Mouse (Mus musculus): ENCODE data around the gene Isg15.

The Isg15 gene

DNA sequence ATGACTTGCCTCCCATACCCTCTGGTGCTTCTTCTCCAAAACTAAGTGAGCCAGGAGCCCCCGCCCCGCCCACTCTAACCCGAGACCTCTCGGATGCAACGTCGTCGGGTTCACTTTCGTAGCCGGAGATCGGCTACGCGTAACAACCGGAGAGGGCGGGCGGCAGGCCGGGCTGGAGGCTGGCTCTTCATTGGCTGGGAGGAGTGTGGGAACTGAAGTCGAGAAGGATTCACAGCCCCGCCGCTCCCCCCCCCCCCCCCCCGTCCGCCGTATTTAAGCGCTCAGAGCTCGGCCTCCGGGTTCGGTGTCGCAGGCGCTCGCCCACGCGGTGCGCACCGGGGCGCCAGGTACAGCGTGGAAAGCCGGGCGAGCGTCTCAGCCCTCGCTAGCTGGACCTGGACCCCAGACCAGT, 2.4 kb upstream of the Isg15 start, which contains the start of gene AW011738:
Gene AW011738, plus strand, starts transcription at position 304 of the 412 bp plus-strand sequence.
- under 1% methylated on average over 37 of the region's 39 CpGs for WGBS

DNA sequence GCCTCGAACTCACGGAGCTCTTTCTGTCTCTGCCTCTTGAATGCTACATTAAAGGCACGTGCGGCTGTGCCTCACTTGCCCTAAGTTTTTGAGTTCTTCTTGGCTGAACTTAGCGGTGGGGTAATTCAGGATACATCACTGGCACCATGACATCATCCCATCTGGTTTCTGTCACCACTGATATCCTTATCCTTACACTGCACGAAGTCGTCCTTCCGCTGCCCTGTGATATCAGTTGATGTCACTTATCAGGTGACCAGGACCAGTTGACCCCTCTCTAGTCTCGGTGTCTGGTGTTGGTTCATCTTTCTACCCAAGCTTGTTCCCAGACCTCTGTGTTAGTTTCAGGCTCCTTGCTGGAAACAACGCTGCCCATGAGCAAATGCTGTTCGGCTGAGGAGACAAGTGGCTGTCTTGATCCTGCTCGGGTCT, 1.9 kb upstream of the Isg15 start:
- WGBS = 37% methylated on average over 12 of the region's 12 CpGs

DNA sequence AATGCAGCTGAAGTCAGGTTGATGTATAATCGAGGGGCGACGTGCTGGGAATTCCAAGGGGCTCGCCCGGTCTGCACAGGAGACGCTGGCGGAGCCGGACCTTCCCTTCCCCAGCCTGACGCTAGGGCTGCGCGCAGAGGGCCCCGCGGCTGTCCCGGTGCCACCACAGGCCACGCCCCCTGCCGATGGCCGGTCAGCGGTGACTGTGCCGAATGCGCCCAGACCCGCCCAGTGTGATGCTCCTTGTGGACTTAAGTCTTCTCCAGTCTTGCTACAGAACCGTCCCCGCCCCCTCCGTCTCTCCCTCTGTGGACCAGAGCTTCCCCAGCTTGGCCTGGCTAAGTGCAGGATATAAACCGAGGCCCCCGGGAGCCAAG, 2.8 kb downstream of the Isg15 start:
- under 1% methylated on average over 26 of the region's 26 CpGs for WGBS

DNA sequence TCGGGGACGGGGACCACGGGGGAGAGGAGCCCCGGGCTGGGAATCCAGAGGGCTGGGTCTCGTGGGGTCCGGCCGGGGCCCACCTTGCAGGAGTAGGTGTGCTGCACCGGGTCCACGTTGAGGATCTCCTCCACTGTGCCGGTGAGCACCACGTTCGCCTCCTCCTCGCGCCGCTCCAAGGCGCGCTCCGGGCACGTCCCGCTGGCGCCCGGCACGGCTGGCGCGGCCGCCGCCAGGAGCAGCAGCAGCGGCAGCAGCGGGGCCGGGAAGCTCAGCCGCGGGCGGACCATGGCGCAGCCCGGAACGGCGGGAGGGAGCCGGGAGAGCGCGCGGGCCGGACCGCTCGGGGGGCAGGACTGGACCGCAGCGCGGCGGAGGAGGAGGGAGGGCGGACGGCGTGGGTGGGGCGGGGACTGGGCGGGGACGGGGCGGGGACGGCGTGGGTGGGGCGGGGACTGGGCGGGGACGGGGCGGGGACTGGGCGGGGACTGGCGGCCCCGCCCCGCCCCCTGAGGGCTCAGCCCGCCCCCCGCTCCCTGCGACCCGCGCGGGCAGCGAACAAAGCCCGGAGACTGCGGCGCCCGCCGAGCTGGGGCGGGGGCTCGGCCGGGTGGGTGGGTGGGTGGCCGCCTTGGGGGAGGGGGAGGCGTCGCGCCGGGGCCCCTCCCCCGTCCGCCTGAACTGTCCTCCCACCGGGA, 3.3 kb downstream of the Isg15 start, which contains the start of gene Agrn:
Gene Agrn, minus strand, starts transcription at position 358 of the 698 bp plus-strand sequence.
- 1% methylated on average over 65 of the region's 88 CpGs for WGBS

DNA sequence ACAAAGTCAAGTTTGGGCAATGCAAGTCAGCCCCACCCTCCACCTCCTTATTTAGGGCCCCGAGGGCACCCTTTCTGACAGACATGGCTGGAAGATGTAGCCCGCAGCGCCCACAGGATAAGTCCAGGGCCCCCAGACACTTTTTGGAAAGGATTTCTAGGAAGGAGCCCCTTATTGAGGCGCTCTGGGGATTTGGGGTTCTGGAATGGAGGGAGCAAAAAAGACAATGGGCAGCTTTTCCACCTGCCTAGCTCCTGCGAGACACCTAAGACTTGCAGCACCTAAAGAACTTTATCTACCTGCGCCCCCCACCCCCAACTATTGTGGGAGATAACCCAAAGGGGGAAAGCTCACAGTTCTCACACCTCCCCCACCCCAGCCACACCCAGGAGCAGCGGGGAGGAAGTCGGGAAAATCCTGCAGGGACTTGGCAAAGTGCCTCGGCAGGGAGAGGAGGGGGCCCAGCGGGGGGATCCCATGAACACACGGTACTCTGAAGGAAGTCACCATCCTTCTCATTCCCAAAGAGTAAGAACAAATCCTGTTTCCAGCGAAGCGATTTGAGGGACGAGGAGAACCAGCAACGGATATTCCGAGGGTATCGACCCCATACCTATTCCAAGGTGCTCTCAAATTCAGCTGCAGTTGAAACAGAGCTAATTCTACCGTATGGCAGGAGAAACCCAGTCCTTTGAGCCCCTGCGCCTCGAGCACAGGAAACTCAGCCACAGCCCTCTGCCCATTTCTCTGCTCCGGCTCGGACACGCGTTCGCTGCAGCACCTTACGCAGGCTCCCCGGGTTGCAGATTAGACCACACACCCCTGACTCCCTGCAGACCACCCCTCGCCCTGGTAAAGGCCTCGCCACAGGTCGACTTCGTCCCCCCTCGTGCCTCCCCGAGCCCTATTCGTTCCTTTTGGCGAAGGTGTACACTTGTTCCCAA, 4.4 kb downstream of the Isg15 start:
- 10% methylated on average over 35 of the region's 35 CpGs for WGBS

DNA sequence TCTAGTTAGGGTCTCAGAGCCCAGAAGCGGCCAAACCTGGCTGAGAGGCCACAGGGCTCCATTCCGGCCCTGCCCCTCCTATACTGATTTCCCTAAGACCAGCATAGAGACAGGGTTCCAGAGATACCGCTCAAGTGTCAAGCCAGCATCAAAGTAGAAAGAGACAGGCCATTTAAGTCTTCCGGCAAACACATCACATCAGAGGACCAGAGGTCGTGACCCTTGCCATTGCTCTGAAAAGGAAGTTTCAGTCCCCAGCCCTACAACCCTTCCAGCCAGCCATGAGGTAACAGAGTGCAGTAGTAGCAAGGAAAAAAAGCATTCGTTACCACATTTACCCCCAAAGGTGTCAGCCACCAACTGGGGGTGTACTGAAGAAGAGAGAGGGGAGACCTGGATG, 6.3 kb downstream of the Isg15 start:
- 77% methylated on average over 6 of the region's 6 CpGs for WGBS

DNA sequence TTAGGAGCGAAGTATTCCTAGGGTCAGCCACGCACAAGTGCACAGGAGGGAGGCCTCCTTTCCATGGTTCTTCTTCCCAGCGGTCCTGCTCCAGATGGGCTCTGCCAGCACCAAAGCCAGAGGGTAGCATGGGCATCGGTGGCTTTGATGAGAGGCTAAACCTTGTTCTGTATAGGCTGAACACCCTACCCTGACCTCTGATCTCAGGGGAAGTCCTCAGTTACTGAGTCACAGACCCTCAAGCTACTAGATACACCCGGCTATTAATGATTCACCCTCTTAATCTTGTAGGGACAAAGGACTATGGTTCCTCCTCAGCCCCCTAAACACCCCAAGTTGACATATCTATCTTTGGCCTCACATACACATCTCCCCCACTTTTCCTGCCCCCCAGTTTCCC, 6.7 kb downstream of the Isg15 start:
- 83% methylated on average over 5 of the region's 5 CpGs for WGBS

DNA sequence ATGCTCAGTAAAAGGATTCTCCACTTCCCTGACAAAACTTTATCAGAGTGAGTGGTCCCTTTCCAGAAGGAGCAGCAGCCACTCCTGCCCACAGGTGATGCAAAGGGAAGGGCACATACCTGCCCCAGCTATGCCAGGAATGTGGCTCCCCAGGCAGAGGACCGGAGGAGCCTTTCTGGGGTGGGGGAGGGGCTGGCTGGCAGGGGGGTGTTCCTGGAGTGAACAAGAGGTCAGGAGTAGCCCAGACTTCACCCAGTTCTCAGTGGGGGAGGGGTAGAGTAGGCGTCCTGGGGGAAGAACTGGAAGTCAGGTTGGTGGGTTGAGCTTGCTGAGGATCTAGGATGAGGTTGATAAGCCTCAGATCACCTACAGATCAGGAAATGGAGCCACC, 7.4 kb downstream of the Isg15 start:
- WGBS = 53% methylated on average over 2 of the region's 2 CpGs

DNA sequence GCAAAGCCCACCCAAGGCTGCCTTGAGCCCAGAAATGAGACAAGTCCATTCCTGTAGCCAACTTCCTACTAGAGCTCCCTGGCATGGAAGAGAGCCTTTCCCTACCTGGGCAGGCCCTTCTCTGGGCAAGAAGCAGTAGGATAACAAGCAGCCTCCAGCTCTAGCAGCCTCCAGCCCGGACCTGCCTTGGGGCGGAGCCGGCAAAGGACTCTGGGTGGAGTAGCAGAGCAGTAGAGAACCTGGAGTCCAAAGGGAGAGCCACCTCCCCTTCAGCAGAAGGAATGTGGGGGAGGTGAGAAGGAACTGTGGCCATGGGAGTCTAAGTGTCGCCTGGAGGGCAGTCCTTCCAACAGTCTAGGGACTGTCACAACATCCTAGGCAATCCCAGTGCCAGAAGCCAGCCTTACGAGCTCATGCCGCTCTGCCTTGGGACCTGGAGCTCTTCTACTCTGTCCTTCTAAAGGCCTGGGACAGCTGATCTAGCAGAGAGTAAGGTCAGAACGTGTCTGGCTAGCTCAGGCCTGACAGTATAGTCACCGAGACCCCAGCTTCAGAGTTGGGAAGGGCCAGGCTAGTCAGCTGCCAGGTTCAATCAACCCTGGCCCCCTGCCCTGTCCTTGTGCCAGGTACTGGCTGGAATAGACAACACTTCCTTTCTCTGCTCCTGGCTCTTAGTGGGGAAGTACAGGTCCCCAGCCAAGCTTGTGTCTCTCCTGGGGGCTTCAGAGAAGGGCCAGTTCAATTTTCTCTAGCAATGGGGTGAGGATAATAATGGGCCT, 8.0 kb downstream of the Isg15 start:
- WGBS = 55% methylated on average over 8 of the region's 8 CpGs

DNA sequence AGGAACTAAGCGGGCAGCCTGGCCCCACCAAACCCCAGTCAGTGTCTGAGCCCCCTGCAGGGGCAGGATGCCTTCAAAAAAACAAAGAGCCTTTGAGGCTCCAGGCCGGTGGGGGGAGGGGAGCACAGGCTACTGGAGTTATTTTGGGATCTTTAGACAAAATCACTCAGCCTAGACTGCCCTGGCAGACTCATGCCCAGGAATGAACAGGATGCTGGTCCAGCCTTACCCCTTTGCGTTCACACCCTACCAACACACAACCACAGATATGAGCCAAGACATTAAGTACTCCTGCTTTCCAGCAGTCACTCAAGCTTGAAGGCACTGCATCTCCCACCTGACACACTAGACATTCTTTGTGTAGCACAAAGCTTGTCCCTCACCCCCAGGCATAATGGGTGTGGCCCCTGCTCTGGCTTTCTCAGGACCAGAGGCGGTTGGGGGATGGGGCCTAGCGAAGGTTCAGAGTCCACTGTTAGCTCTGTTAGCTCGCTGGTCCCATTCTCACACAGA, 11.8 kb downstream of the Isg15 start:
- WGBS = 41% methylated on average over 6 of the region's 6 CpGs

DNA sequence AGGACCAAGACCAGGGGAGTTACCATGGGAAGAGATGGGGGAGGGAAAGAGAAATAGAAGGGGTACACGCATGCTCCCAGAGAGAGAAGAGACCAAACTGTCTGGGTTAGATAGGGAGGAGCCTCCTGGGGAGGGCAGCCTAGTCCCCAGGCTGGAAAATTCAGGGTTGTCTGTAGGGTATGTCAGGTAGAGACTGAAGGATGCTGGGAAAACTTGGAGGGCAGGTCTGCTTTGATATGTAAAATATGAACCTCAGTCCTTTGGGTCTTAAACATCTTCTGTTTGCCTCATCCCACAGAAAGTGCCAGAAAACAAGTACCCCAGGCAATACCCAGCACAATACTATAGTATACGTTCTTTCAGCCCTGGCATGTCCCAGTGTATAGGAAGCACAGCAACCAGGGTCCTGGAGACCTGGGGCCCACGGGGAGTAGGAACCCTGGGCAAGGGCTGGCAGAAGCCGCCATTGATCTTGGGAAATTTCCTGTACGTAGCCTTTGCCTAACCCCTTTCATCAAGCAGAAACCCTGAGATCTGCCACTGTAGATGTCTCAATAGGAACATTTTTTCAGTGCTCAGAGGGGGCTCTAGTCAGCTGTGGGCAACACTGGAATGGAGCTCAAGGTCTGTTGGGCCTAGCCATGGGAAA, 12.3 kb downstream of the Isg15 start:
- 70% methylated on average over 5 of the region's 5 CpGs for WGBS

DNA sequence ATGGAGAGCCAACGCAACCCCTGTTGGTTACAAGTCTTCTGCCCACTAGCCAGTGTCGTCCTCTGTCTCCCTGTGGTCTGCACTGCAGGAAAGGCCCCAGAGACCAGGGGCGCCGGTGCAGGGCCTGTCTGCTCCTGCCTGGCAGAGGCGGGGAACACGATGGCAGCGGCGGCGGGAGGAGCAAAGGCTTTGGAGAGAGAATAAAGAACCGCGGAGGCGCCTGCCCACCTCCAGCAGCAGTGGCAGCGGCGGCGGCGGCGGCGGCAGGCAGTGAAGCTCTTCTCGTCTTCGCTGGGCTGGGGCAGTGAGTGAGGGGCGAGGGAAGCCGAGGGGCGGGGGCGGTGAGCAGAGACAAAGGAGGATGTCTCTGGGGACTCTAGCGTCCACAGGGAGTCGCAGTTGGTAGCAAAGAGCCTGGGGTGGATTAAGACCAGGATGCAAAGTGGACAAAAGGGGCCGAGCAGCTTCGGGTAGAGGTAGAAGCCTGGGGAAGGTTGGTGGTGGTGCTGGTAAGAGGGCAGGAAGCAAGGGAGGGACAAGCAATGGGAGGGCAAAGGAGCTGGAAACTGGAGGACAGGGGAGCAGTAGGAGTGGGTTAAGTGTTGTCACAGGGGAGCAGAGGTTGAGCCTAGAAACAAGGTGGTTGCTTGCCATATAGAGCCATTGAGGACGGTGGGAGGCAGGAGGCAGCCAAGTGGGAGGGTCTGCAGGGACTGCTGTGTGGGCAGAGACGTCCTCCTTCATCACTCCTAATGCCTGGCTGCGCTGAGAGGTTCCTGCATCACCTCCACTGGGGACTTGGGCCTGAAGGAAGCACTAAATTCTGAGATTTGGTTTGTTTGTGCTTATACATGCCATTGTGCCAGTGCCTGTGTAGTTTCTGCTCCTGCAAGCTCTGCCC, 14.4 kb downstream of the Isg15 start:
- WGBS = 8% methylated on average over 31 of the region's 31 CpGs

DNA sequence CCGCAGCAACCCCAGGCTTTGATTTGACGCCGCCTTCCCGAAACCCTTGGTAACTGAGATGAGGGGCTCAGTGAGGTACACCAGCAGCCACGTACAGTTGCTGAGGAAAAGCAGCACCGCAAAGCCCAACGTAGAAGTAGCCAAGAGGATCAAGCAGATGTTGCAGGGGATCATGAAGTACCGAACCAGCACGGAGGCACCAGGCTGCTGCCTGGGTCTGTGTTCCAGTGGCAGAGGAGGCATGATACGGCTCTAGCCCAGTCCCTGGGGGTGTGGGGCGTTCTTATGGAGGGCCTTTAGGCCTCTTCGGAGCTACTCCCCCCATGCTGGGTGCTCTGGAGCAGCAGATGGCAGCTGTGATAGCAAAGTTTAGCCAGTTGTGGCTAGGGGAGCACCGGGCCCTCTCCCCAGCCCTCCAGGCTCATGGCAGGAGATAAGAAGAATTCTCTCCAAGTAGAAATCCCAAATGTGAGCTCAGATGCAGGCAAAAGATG, 15.1 kb downstream of the Isg15 start:
- 41% methylated on average over 13 of the region's 13 CpGs for WGBS

DNA sequence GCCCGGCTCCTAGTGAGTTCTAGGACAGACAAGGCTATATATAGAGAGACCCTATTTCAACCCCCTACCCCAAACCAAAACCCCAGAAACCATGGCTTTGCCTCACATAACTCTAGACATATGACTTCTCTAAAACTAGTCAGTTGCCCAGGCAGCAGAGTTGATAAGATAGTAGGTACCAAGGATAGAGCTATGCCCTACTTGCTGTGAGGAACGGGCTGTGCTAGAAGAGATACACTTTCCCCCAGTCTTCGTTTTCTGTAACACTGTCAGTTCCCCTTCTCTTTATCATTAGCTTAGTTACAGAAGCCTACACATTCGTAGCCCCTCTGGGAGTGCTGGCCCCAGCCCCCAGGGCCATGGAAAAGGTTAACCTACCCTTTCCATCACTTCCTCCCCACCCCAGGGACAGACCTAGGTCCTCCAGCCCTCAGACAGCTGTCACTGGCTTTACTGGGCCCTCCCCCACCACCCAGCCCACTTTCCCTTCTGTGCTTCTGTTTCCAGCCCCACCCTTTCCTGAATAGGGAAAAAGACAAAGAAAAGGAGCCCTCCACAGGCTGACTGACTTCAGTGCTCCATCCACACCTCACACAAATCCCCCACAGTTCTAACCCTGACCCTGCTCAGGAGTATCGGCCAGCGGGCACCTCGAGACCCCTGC, 16.2 kb downstream of the Isg15 start:
- WGBS = 50% methylated on average over 7 of the region's 7 CpGs

DNA sequence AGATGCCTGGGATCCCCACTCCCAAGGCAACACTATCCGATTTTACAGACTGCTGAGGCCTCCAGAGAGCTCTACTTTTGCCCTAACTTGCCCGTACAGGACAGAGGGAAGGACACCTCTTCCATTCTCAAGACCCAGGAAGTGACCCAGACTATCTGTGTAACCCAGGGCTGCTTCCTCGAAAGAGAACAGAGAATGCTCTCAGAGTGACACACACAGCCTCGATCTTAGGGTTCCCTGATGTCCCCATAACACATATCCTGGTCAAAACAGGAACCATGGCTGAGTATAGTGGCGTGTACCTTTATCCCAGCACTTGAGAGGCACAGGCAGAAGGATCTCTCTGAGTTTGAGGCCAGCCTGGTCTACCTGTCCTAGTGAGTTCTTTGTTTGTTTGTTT, 16.9 kb downstream of the Isg15 start:
- 70% methylated on average over 5 of the region's 5 CpGs for WGBS

DNA sequence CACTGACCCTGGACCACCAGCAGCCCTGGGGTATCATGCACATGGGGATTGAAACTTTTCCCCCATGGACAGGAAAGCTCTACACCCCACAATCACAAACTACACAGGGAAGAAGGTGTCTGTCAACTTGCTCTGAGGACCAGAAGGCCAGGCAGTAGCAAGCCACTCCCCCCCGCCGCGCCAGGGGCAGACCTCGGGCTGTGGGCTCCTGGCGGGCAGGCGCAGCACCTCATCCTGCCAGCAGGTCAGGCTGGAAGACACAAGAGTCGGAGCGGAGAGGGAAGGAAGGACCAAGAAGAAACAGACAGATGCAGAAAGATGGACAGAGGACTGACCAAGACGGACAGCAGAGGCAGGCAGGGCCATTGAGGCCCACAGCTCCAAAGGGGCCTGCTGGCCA, 23.0 kb downstream of the Isg15 start:
- 90% methylated on average over 9 of the region's 9 CpGs for WGBS

DNA sequence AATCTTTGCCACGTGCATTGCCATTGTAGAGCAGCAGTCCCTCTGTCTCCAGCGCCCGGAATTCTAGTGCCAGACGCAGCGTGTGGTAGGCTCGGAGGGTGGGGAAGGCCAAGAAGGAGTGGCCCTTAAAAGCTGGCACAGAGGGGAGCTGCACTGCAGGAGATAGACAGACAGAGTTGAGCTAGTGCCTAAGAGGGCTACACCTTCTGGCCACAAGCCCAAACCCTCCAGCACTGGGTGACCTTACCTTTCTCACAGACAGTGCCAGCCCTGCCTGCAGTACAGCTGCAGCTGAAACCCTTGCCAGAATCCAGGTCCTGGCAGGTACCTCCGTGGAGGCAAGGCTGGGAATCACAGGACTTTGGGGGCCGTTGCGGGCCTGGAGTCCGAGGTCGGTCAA, 28.8 kb downstream of the Isg15 start:
- WGBS = 92% methylated on average over 11 of the region's 11 CpGs

DNA sequence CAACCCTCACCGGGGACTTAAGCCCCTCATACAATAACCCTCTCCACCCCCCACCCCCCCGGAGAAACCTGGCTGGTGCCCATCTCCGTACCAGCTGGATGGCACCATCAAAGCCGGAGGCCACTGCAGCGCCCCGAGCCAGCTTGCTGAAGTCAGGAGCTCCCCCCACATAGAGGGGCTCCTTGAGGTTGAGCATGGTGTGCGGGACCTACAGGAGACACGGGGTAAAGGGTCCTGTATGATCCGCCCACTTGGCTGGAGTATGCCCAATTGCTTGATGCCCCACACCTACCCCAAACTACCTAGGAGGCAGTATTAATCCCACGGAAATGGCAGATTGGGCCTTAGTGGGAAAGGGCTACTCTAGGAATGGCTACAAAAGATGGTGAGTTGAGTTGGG, 31.5 kb downstream of the Isg15 start:
- WGBS = 92% methylated on average over 10 of the region's 10 CpGs

DNA sequence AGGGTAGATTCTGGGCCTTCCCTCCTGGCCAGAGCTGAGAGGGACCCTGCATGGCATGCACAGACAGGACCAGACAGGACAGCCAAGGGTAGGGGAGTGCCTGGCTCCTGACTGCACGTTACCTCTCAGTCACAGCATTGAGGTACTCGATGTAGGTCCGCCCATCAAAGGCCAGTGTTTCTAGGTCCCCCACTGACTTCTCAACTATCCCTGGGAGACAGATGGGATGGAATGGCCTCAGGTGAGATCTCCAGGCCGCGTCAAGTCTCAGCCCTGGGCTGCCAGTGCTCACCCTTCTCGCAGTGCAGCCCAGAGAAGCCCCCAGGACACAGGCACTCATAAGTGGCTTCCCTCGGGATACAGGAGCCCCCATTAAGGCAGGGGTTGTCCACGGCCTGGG, 32.0 kb downstream of the Isg15 start:
- WGBS = 94% methylated on average over 8 of the region's 8 CpGs

DNA sequence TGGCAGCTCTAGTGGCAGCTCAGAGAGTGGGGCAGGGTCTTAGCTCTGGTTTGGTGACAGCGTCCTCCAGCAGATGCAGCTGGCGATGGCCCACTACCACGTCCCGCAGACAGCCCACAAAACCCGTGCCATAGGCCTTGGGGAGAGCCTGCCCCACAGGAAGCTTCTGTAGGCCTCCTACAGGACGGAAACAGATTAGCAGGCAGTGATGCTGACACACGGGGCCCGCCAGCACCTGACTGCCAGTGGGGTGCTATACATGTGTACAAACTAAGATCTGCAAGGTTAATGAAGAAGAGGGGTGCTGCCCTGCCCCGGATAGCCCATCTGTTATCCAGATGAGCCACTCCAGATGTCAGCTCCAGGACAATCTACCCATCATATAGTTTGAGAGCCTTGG, 34.1 kb downstream of the Isg15 start:
- 84% methylated on average over 9 of the region's 9 CpGs for WGBS

All from cerebral cortex, adult 2 months (tissue).